Mouse (Mus musculus): ENCODE measurements around the gene Glycam1.
"Not testable (repeated sequence)": the region's sequence is repeated elsewhere in the genome, so short reads cannot be mapped to it uniquely, and the experiment has no call there.

Glycam1 gene

DNA sequence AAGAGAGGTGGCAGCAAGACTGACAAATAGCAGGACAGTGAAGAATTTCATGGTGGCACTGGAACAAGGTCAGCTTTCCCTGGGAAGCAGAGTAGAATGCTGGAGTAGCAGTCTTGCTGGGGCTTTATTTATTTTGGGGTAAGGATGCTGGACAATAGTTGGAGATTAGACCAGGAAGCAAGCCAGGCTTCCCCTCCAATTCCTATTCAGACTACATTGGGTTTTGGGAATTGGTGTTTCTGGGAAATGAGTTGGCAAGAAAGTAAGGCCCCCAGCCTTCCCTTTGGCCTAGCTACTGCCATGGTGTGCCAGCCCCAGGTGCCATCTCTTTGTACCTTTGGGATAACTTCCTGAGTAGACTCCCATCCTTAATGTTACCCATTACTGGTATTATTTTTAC lies at the start of gene Glycam1:
Glycam1 (minus strand) TSS at position 101 of the 400 bp plus-strand sequence.
- DNase-seq = no peak

DNA sequence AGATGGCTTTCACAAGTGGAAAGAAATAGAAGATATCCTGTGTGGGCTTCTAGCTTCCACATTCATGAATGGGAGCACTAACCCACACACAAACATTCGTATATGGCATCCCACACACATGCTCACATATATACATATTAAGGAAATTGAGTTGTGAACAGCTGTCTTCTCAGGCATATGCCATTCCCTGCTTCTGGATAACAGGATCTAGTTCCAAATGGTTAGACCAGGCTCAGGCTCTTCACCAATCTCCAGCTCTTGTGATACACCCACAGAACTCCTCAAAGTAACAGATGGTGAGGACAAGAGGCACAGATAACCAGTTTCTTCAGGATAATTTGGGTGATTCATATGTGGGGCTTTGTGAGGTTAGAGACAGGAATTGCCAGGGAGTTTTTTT lies 39.6 kb upstream of the Glycam1 start:
- no peak for DNase-seq

- DNase-seq = no peak
These were observed 25.9 kb upstream of the Glycam1 start for GRCm38 (mm10) chr15:103590779-103591178.

DNA sequence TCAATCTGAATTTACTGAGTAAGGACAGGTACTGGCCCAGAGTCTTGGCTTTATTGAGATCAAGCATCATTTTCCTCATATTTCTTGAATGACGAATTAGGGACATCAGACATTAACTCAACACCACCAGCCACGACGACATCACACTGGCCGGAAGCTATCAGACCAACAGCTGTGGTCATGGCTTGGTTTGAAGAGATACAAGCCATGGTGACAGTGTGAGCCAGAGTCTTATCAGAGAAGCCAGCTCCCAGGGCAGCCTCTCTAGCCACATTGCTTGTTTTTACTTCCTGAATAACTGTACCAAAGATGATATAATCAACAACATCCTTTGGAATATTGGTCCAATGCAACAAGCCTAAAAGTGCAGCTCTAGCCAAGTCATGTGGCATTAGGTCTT lies 22.9 kb upstream of the Glycam1 start:
- DNase-seq = not testable (repeated sequence)

DNA sequence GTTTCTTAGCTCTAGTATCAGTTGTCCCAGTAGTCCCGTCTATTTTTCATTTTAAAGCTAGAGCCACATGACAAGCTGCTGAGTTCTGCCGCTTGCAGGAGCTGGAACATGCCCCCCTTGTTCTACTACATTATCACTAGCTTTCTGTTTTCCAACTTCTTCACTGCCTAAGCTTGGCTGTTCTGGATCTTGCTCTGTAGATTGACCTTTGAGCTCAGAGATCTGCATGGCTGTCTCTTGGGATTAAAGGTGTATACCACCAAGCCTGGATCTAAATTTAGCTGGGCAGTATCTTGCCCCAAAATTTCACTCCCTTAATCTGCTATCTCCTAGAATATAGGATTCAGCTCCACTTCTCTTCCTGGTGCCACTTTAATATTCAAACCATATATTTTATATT lies 21.0 kb upstream of the Glycam1 start:
- DNase-seq = no peak

DNA sequence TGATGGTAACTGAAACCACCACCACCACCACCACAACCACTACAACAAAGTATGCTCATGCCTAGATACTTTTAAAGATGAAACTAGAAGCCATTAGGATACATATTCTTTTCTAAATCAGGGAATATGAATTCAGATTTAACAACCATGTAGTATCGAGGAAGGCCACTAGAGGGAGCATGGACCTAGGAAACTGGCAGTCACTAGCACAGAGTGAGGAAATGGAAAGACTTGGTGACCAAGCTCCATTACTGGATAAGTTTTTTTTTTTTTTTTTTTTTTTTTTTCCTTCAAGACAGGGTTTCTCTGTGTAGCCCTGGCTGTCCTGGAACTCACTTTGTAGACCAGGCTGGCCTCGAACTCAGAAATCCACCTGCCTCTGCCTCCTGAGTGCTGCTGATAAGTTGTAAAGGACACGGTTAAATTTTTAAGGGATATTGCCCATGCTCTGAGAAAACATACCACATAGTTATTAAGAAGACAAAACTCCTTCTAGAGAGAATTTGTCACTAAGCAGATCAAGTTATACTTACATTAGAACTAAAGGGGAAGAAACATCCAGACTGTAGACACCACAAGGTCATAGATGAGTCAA lies 12.7 kb downstream of the Glycam1 start:
- no peak for DNase-seq

DNA sequence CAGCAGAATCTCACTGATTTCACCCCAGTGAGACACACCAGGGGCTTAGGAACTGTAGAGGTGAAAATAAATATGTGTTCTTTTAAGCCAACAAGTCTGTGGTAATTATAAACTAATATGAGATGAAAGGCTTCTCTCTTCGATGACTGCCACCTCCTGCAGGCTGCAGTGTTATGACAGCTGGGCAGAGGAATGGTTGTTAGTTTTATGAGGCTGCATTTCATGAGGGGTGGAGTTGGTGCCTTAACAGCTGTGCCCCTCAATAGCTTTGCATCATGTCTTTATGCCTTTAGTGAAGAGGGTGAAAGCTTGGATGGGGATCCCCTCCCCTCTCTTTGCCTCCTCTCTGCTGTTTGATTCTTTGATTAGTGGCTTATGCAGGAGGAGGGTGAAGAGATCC lies 13.8 kb downstream of the Glycam1 start:
- no peak for DNase-seq

GRCm38 (mm10) chr15:103549475-103549874 lies 15.4 kb downstream of the Glycam1 start:
- no peak for DNase-seq

DNA sequence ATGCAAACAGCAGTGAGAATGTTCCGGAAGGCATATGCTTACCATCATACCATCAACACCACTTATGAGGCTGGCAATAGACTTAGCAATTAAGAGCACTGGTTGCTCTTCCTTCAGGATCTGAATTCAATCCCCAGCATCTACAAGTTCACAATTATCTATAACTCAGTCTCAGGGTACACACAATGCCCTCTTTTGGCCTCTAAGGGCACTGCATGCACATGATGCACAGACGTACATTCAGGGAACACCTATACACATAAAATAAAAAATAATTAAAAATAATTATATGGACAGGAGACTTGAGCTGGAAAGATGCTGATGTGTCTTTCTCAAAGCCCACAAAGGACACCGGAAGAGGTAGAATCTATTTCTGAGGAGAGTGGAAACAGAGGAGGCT lies 16.9 kb downstream of the Glycam1 start:
- DNase-seq = no peak

DNA sequence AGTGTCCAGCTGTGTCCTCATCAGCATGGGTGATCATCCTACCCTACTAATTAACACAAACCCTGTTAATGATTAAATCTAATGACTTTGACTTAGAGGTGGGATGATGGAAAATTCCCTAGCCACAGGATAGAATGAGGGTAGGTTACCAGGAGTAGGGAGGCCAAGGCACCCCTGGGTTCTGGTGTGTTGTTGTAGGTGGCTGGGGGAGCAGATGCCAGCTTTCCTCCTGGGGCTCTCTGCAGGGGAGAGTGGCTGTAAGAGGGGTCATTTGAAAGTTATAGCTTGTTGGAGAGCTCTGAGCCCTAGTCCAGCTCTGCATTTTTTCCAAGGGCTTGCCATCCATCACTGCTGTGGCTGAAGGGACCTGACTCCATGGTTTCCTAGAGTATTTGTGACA lies 22.4 kb downstream of the Glycam1 start:
- DNase-seq = no peak

DNA sequence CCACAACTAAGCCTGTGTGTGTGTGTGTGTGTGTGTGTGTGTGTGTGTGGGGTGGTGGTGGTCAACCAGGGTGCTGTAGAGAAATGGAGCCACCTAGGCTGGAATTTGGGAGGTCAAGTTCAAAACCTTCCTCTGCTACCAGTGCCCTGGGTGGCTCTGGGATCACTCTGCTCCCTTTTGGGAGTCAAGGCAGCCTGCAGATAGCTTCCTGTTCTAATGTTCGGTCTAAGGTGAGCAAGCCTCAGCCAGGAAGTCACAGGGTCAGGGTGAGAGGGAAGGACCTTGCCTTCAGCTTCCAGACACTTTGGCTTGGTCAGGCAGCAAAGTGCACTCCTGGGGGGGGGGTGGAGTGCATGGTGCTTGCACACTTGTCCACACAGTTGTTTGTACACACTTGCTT lies 24.2 kb downstream of the Glycam1 start:
- DNase-seq = no peak

DNA sequence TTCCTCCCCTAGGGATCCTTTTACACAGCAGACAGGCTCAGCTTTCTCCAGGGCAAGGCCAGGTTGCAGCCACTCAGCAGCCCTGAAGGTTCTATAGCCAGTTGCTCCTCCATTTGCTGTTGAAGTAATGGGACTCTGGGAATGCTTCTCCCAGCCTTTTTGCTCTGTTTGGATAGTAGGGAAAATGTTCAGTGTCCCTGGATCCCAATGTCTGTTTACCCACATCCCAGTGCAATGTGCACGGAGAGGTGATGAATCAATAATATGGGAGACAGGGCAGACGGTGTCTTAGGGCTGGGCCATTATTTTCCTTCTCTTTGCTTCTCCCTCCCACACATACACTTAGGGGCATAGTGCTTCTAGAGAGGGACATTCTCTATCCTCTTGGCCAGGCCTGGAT lies 25.6 kb downstream of the Glycam1 start:
- DNase-seq = no peak

- DNase-seq = no peak
These were observed 27.1 kb downstream of the Glycam1 start, which contains the start of gene Ppp1r1a for GRCm38 (mm10) chr15:103537822-103538213. Gene Ppp1r1a (minus strand): TSS chr15:103538003.

DNA sequence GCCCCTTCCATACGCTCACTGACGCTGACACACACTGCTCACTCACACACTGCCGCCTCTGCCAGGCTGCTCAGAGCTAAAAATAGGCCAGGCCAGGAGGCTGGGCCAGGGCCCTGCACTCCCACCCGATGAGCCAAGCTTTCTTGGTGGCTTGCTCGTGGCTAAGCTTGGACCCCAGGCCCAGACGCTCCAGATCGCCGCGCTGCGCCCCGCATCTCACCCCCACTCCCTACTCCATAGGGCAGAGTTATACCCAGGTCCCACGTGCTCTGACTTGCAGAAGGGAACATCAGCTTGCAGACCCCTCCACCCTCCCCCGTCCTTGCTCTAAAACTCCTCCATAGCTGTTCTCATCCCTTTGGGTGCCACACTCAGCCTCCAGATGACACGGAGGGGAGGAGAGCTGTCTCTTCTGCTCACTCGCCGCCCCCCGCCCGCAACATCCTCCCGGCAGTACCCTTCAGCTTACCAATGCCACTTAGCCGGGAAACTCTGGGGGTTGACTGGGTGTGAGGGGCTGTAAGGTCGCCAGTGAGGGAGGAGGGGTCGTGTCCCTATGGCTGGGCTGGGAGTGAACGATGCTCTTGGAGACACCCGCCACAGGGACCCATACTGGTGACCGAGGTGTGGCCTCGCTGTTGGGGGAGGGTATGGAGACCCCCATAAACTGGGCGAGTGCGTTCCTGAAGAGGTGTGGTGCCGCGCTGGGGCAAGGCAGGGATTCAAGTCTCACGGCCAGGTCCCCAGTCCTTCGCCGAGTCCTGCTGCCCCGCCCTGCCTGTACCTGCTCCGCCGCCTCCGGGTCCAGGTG lies 27.7 kb downstream of the Glycam1 start:
- DNase-seq = no peak

- DNase-seq = no peak
These were observed 28.4 kb downstream of the Glycam1 start for GRCm38 (mm10) chr15:103536456-103536855.

DNA sequence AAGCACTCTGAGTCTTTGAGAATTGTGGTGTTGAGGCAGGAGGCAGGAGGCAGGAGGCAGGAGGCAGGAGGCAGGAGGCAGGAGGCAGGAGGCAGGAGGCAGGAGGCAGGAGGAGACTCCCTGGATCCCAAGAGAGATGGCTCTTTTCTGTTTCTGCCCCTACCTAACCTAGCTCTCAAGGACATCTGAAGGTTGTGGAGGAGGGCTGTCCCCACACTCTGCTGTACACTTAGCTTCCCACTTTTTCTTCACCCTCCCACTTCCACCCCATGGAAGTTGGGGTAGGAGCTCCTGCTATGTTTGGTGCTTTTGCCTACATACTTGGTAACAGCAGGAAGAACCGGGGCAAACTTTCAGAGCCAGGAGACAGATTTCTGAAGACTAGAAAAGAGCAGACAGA lies 29.1 kb downstream of the Glycam1 start:
- no peak for DNase-seq

GRCm38 (mm10) chr15:103535030-103535429 lies 29.9 kb downstream of the Glycam1 start:
- no peak for DNase-seq

DNA sequence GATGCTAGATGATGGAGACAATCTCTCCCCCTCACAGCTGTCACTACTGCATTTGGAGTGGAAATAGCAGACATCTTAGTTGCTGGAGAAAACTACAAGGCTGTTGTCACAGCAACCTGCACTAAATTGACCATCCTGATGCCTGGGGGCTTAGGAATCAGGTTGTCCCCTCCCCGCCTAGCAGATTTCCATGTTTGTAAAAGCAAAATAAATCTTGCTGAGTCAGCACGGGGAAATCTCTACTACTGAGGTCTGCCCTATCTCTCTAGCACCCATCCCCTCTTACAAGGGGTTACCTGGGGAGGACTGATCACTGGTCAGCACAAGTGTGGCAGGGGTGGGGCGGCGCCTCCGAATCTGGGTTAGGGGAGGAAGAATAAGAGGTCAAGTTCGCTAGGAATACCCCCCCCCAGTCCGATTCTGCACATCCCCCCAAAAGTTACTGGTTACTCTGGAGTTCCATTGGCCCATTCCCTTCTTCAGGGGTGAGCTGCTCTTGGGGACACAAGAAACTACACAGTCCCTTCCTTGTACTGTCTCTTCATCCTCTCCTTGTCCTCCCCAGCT lies 30.7 kb downstream of the Glycam1 start:
- DNase-seq = no peak

GRCm38 (mm10) chr15:103530372-103530771 lies 34.5 kb downstream of the Glycam1 start:
- DNase-seq = peak; percentile 28

GRCm38 (mm10) chr15:103523156-103523555 lies 41.7 kb downstream of the Glycam1 start:
- DNase-seq = no peak

- DNase-seq = no peak
These were observed 42.3 kb downstream of the Glycam1 start for GRCm38 (mm10) chr15:103522458-103523099.

DNA sequence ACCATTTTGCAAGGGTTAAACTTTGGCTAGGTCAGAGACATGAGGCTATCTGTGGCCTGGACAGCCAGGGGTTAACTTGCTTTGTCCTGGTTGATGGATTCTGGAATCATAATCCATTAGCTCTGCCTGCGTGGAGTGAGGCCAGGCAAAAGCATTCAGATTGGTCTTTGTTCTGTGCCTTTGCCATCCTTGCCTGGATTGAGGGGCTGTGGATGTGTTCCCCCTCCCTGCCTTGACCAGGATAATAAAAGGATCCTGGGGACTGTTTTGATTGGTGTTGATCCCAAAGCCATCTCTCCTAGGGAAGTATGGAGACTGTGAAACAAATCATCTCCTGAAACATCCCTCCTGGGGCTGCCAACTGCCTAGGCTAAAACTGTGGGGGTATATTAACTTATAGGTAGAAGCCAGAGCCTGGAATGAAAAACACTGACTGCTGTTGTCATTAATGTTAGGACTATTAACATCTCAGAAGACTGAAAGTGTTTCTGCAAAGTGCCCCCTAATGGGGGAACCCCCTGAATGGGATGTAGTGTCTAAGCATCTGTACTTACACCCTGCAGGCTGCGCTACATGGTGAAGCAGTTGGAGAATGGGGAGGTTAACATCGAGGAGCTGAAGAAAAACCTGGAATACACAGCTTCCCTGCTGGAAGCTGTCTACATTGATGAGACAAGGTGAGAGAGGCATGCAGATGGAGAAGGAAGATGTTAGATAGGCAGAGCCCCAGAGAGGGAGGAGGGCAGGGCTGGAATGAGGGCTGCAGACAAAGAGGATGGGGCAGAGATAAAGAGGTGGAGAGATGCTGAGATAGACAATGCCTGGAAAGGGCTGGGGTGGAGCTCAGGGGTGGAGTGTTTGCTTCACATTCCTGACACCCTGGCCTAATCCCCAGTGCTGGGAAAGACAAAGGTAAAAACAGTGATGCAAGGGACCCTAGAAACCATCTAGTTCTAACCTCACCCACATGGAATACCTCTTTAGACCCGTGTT lies 45.2 kb downstream of the Glycam1 start:
- no peak for DNase-seq

Measured in thymus, postnatal 25 days (tissue).